28 mouse cellular contexts compared by ENCODE assay signal in the genomic region with DNA sequence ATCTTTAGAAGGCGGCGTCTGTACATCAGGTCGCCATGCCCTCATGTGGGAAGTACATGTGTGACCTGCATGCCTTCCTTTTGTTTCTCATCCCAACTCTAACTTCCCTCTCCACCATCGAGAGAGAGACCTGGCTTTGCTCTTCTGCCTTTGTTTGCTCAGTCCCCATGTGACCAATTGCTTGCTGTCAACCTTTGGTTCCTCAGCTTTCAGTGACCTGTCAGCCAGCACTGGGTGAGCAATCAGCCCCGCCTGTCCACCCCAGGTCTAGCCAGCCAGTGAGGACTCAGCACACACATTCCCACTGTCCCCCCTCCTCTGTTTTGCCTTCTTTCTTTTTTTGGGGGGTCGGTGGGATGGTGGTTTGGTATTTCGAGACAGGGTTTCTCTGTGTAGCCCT. TPM values are rescaled to one million over a fixed set of nuclear protein-coding genes. Genes with fewer than 3 reads are reported as not detected.
DNase-seq lines count a peak whose midpoint lies in the region; ATAC-seq and TF ChIP-seq lines count a peak whose summit lies in the region.
"Had no signal": no experiment of that assay in that cellular context is flagged by ENCODE, and none has a peak within 500 bp of the region (broad histone marks: within the 10 kb centered on the region; RNA-seq: fewer than 3 reads in every experiment).

No protein-coding gene starts in this region.

- H3K9ac ChIP-seq in kidney, embryonic 15.5 days, result no peak overlapping the region
- H3K9ac ChIP-seq in liver, adult 2 months (ENCODE audit: low read depth, low read length), result no peak overlapping the region
- H3K9ac ChIP-seq in liver, postnatal 0 days (replicated peaks), result no peak overlapping the region
- H3K9ac ChIP-seq in hindbrain, embryonic 14.5 days, result no peak overlapping the region
- H3K9ac ChIP-seq: embryonic facial prominence, embryonic 13.5 days; forebrain, embryonic 15.5 days; neural tube, embryonic 15.5 days had no signal

- TF ChIP-seq EP300 in liver, postnatal 0 days (IDR thresholded peaks at IDR 0.05; ENCODE audit: low read depth), result no peak

- H3K9me3 ChIP-seq in kidney, embryonic 15.5 days (replicated peaks), result no peaks in the 10 kb centered on the region
- no peaks in the 10 kb centered on the region for H3K9me3 ChIP-seq in liver, postnatal 0 days (ENCODE audit: low read length)
- H3K9me3 ChIP-seq in hindbrain, embryonic 14.5 days (ENCODE audit: control insufficient read depth, low read length), result no peaks in the 10 kb centered on the region
- H3K9me3 ChIP-seq: embryonic facial prominence, embryonic 13.5 days; forebrain, embryonic 15.5 days; neural tube, embryonic 15.5 days had no signal

- DNase-seq in kidney, adult 11 months, result no peak
- DNase-seq in liver, adult 2 months (ENCODE audit: extremely low read depth, low read depth, low spot score), result peak; percentile 96
- peak; percentile 38 for DNase-seq in liver, postnatal 0 days
- DNase-seq in hindbrain, embryonic 14.5 days (ENCODE audit: low spot score), result no peak
- no peak for DNase-seq in frontal cortex, postnatal 14 days (ENCODE audit: low spot score in 2 of 2)
- DNase-seq in right cerebral cortex, postnatal 4 days, result no peak
- no peak for DNase-seq in layer of hippocampus, postnatal 36 days
- DNase-seq: cerebellum, adult 9-10 months; gastrocnemius, postnatal 25 days; lung, adult 18-20 months; lung, postnatal 14 days; right cerebral cortex, postnatal 14 days; thymus, postnatal 25 days had no signal

- WGBS in kidney, embryonic 15.5 days, result 88% methylated on average over 7 of the region's 7 CpGs
- WGBS in liver, adult 2 months, result 16% methylated on average over 7 of the region's 7 CpGs
- WGBS in liver, postnatal 0 days (ENCODE audit: insufficient replicate concordance), result 67% methylated on average over 7 of the region's 7 CpGs
- 93% methylated on average over 7 of the region's 7 CpGs for WGBS in hindbrain, embryonic 14.5 days

- no peak for TF ChIP-seq POLR2A in liver, adult 2 months (IDR thresholded peaks at IDR 0.05; ENCODE audit: extremely low read depth, insufficient read depth, low read length)

- no peak overlapping the region for H3K27ac ChIP-seq in kidney, embryonic 15.5 days
- H3K27ac ChIP-seq in liver, adult 2 months (replicated peaks; ENCODE audit: insufficient read depth, low read depth, low read length), result peak overlapping the region; percentile 77
- peak overlapping the region; percentile 82 for H3K27ac ChIP-seq in liver, postnatal 0 days (ENCODE audit: low read depth)
- no peak overlapping the region for H3K27ac ChIP-seq in hindbrain, embryonic 14.5 days
- H3K27ac ChIP-seq: embryonic facial prominence, embryonic 13.5 days; forebrain, embryonic 15.5 days; neural tube, embryonic 15.5 days had no signal

- H3K4me2 ChIP-seq in kidney, embryonic 15.5 days, result no peak overlapping the region
- H3K4me2 ChIP-seq in liver, postnatal 0 days (ENCODE audit: low read depth, low read length), result 0 out of 2 replicates have a peak overlapping the region, but pooled peaks have one; percentile 34
- no peak overlapping the region for H3K4me2 ChIP-seq in hindbrain, embryonic 14.5 days (replicated peaks)
- H3K4me2 ChIP-seq: embryonic facial prominence, embryonic 13.5 days; forebrain, embryonic 15.5 days; neural tube, embryonic 15.5 days had no signal

- no peaks in the 10 kb centered on the region for H3K27me3 ChIP-seq in kidney, embryonic 15.5 days
- H3K27me3 ChIP-seq in liver, adult 2 months (ENCODE audit: control insufficient read depth, insufficient read depth, low read length), result no peaks in the 10 kb centered on the region
- H3K27me3 ChIP-seq in liver, postnatal 0 days (ENCODE audit: insufficient read depth, low read length), result no peaks in the 10 kb centered on the region
- no peaks in the 10 kb centered on the region for H3K27me3 ChIP-seq in hindbrain, embryonic 14.5 days (ENCODE audit: control insufficient read depth, insufficient read depth, low read length)
- H3K27me3 ChIP-seq: CH12.LX; embryonic facial prominence, embryonic 13.5 days; forebrain, embryonic 15.5 days; neural tube, embryonic 15.5 days had no signal

- H3K4me1 ChIP-seq in kidney, embryonic 15.5 days, result peaks cover 21% of the 10 kb centered on the region
- H3K4me1 ChIP-seq in liver, adult 2 months (ENCODE audit: control insufficient read depth, insufficient read depth, low read length), result peaks cover 12% of the 10 kb centered on the region
- H3K4me1 ChIP-seq in liver, postnatal 0 days (ENCODE audit: insufficient read depth), result no peaks in the 10 kb centered on the region
- no peaks in the 10 kb centered on the region for H3K4me1 ChIP-seq in hindbrain, embryonic 14.5 days (replicated peaks; ENCODE audit: control insufficient read depth, insufficient read depth, low read length)
- H3K4me1 ChIP-seq: neural tube, embryonic 15.5 days had no signal

- TF ChIP-seq CTCF in liver, adult 2 months (IDR thresholded peaks at IDR 0.05; ENCODE audit: low read depth, low read length), result no peak
- no peak for TF ChIP-seq CTCF in liver, postnatal 0 days (IDR thresholded peaks at IDR 0.05; ENCODE audit: low read depth)

- peak; percentile 33; the same call in 1 of the 2 replicates for ATAC-seq in kidney, embryonic 15.5 days (replicated peaks; ENCODE audit: low FRiP score)
- ATAC-seq in liver, postnatal 0 days, result peak; percentile 97
- no peak for ATAC-seq in hindbrain, embryonic 14.5 days (ENCODE audit: low FRiP score)
- ATAC-seq: forebrain, embryonic 15.5 days; midbrain, embryonic 16.5 days had no signal

- no peaks in the 10 kb centered on the region for H3K36me3 ChIP-seq in kidney, embryonic 15.5 days
- H3K36me3 ChIP-seq in liver, adult 2 months (ENCODE audit: control insufficient read depth, insufficient read depth, low read length), result no peaks in the 10 kb centered on the region
- no peaks in the 10 kb centered on the region for H3K36me3 ChIP-seq in liver, postnatal 0 days (replicated peaks; ENCODE audit: insufficient read depth, low read length)
- 0 out of 2 replicates have a peak, but pooled peaks cover 3% of the 10 kb centered on the region for H3K36me3 ChIP-seq in hindbrain, embryonic 14.5 days (replicated peaks; ENCODE audit: control insufficient read depth, insufficient read depth)
- H3K36me3 ChIP-seq: forebrain, embryonic 15.5 days; neural tube, embryonic 15.5 days had no signal

- peaks cover 24% of the 10 kb centered on the region; the same call in 1 of the 2 replicates for H3K79me2 ChIP-seq in liver, adult 2 months (ENCODE audit: control insufficient read depth, insufficient read depth, low read length)

- no peak overlapping the region for H3K4me3 ChIP-seq in kidney, embryonic 15.5 days (replicated peaks)
- H3K4me3 ChIP-seq in liver, adult 2 months (ENCODE audit: insufficient read depth, low read depth, low read length), result no peak overlapping the region
- no peak overlapping the region for H3K4me3 ChIP-seq in liver, postnatal 0 days (ENCODE audit: low read depth, low read length)
- H3K4me3 ChIP-seq in hindbrain, embryonic 14.5 days (replicated peaks; ENCODE audit: low read length), result no peak overlapping the region
- H3K4me3 ChIP-seq: embryonic facial prominence, embryonic 13.5 days; forebrain, embryonic 15.5 days; neural tube, embryonic 15.5 days had no signal

RNA-seq across cellular contexts. Expression of gene Snd1, which starts 29.7 kb away (rescaled TPM):
- 120 and 129 TPM in 2 replicates for polyA plus RNA-seq in kidney, embryonic 15.5 days (2015; fragmentation: Nextera tagmentation; extraction: Ambion mirVana)
- 64.2 and 85.4 TPM in 2 replicates for total RNA-seq in liver, adult 2 months (2014; rRNA removed)
- 83.9 and 88.6 TPM in 2 replicates for polyA plus RNA-seq in liver, adult 2 months (2012; rRNA removed)
- polyA plus RNA-seq in liver, postnatal 0 days (2015; fragmentation: Nextera tagmentation; extraction: Ambion mirVana), result 29.7 and 34.9 TPM in 2 replicates
- polyA plus RNA-seq in hindbrain, embryonic 14.5 days (2014; fragmentation: Nextera tagmentation; extraction: Ambion mirVana), result 79.1 and 81.6 TPM in 2 replicates
- total RNA-seq in layer of hippocampus, postnatal 36 days (2021), result 100 to 1,000 TPM; 107 to 114 TPM

RNA-seq across cellular contexts. Expression of gene Pax4, which starts 55.5 kb away (rescaled TPM):
- not detected in 2 replicates for polyA plus RNA-seq in kidney, embryonic 15.5 days (2015; fragmentation: Nextera tagmentation; extraction: Ambion mirVana)
- not detected in 2 replicates for total RNA-seq in liver, adult 2 months (2014; rRNA removed)
- not detected in 2 replicates for polyA plus RNA-seq in liver, adult 2 months (2012; rRNA removed)
- polyA plus RNA-seq in liver, postnatal 0 days (2015; fragmentation: Nextera tagmentation; extraction: Ambion mirVana), result not detected in 2 replicates
- polyA plus RNA-seq in hindbrain, embryonic 14.5 days (2014; fragmentation: Nextera tagmentation; extraction: Ambion mirVana), result not detected in 2 replicates
- not detected for total RNA-seq in layer of hippocampus, postnatal 36 days (2021)
- total RNA-seq: CH12.LX; gastrocnemius, postnatal 25 days; heart, adult 8-10 months; layer of hippocampus, adult 18-20 months; left cerebral cortex, adult 18-20 months; left cerebral cortex, postnatal 36 days; megakaryocyte, adult 5-6 weeks; MEL had no signal
- polyA plus RNA-seq: embryonic facial prominence, embryonic 13.5 days; heart, embryonic 16.5 days; hindbrain, embryonic 11.5 days; kidney, embryonic 16.5 days; midbrain, embryonic 16.5 days; neural tube, embryonic 15.5 days had no signal

Comparison
In these comparisons a context has a peak if more than half of its experiments do, and no peak if none do; other contexts are left out.
1. H3K27ac ChIP-seq: peak in liver, adult 2 months (single experiment) and liver, postnatal 0 days (single experiment); none in kidney, embryonic 15.5 days (single experiment) and hindbrain, embryonic 14.5 days (single experiment).
2. DNase-seq: peak in liver, adult 2 months (single experiment) and liver, postnatal 0 days (single experiment); none in kidney, adult 11 months (single experiment), hindbrain, embryonic 14.5 days (single experiment), frontal cortex, postnatal 14 days (0 of 2), right cerebral cortex, postnatal 4 days (single experiment) and layer of hippocampus, postnatal 36 days (0 of 2).